Mouse (Mus musculus): ENCODE data around the gene Stk39. TPM values are rescaled to one million over a fixed set of nuclear protein-coding genes. Genes with fewer than 3 reads are reported as not detected.

Stk39 gene
- polyA plus RNA-seq, 1 experiment, result 5.5 TPM

GRCm38 (mm10) chr2:68464456-68464855, 7.6 kb downstream of the Stk39 start:
- H3K36me3 ChIP-seq (ENCODE audit: control insufficient read depth, insufficient read depth, low read length), result no peaks in the 10 kb centered on the region
- H3K4me3 ChIP-seq (ENCODE audit: control insufficient read depth, insufficient read depth, low read length), result no peak overlapping the region
- no peak for DNase-seq
- WGBS, result 95% methylated on average over 4 of the region's 4 CpGs
- no peak overlapping the region for H3K27ac ChIP-seq (ENCODE audit: control insufficient read depth, insufficient read depth, low read length)
- no peaks in the 10 kb centered on the region; the same call in 1 of the 2 replicates for H3K27me3 ChIP-seq (ENCODE audit: control insufficient read depth, insufficient read depth, low read length)
- no peak for TF ChIP-seq CTCF (IDR thresholded peaks at IDR 0.05; ENCODE audit: borderline replicate concordance, control insufficient read depth, extremely low read depth, insufficient read depth, low read length, poor library complexity)
- TF ChIP-seq POLR2A (IDR thresholded peaks at IDR 0.05; ENCODE audit: control insufficient read depth, extremely low read depth, insufficient read depth, low read length, poor library complexity), result no peak
- peaks cover 15% of the 10 kb centered on the region for H3K4me1 ChIP-seq (replicated peaks; ENCODE audit: control insufficient read depth, insufficient read depth, low read length)

GRCm38 (mm10) chr2:68463801-68464200, 8.3 kb downstream of the Stk39 start:
- Histone ChIP-seq H3K4me3 (ENCODE audit: control insufficient read depth, insufficient read depth, low read length) (no peak overlapping the region), H3K27me3 (ENCODE audit: control insufficient read depth, insufficient read depth, low read length) (no peaks in the 10 kb centered on the region; the same call in 1 of the 2 replicates), H3K36me3 (ENCODE audit: control insufficient read depth, insufficient read depth, low read length) (no peaks in the 10 kb centered on the region), H3K4me1 (replicated peaks; ENCODE audit: control insufficient read depth, insufficient read depth, low read length) (peaks cover 15% of the 10 kb centered on the region), H3K27ac (ENCODE audit: control insufficient read depth, insufficient read depth, low read length) (no peak overlapping the region)
- 85% methylated on average over 4 of the region's 4 CpGs for WGBS
- TF ChIP-seq POLR2A (IDR thresholded peaks at IDR 0.05; ENCODE audit: control insufficient read depth, extremely low read depth, insufficient read depth, low read length, poor library complexity) (no peak), CTCF (IDR thresholded peaks at IDR 0.05; ENCODE audit: borderline replicate concordance, control insufficient read depth, extremely low read depth, insufficient read depth, low read length, poor library complexity) (no peak)
- DNase-seq, result no peak

- DNase-seq, result no peak
- H3K36me3 ChIP-seq (ENCODE audit: control insufficient read depth, insufficient read depth, low read length), result no peaks in the 10 kb centered on the region
- H3K4me1 ChIP-seq (replicated peaks; ENCODE audit: control insufficient read depth, insufficient read depth, low read length), result no peaks in the 10 kb centered on the region
- no peak overlapping the region for H3K4me3 ChIP-seq (ENCODE audit: control insufficient read depth, insufficient read depth, low read length)
- no peaks in the 10 kb centered on the region for H3K27me3 ChIP-seq (ENCODE audit: control insufficient read depth, insufficient read depth, low read length)
- WGBS, result 93% methylated on average over 5 of the region's 5 CpGs
- TF ChIP-seq CTCF (IDR thresholded peaks at IDR 0.05; ENCODE audit: borderline replicate concordance, control insufficient read depth, extremely low read depth, insufficient read depth, low read length, poor library complexity) (no peak), POLR2A (IDR thresholded peaks at IDR 0.05; ENCODE audit: control insufficient read depth, extremely low read depth, insufficient read depth, low read length, poor library complexity) (no peak)
- H3K27ac ChIP-seq (ENCODE audit: control insufficient read depth, insufficient read depth, low read length), result no peak overlapping the region
Observed at GRCm38 (mm10) chr2:68458115-68458514, 14.0 kb downstream of the Stk39 start.

GRCm38 (mm10) chr2:68457455-68458032, 14.5 kb downstream of the Stk39 start:
- 90% methylated on average over 6 of the region's 6 CpGs for WGBS
- H3K36me3 ChIP-seq (ENCODE audit: control insufficient read depth, insufficient read depth, low read length), result no peaks in the 10 kb centered on the region
- H3K27me3 ChIP-seq (ENCODE audit: control insufficient read depth, insufficient read depth, low read length), result no peaks in the 10 kb centered on the region
- H3K27ac ChIP-seq (ENCODE audit: control insufficient read depth, insufficient read depth, low read length), result no peak overlapping the region
- TF ChIP-seq POLR2A (IDR thresholded peaks at IDR 0.05; ENCODE audit: control insufficient read depth, extremely low read depth, insufficient read depth, low read length, poor library complexity) (no peak), CTCF (IDR thresholded peaks at IDR 0.05; ENCODE audit: borderline replicate concordance, control insufficient read depth, extremely low read depth, insufficient read depth, low read length, poor library complexity) (no peak)
- H3K4me1 ChIP-seq (replicated peaks; ENCODE audit: control insufficient read depth, insufficient read depth, low read length), result no peaks in the 10 kb centered on the region
- H3K4me3 ChIP-seq (ENCODE audit: control insufficient read depth, insufficient read depth, low read length), result no peak overlapping the region
- DNase-seq, result no peak

DNA sequence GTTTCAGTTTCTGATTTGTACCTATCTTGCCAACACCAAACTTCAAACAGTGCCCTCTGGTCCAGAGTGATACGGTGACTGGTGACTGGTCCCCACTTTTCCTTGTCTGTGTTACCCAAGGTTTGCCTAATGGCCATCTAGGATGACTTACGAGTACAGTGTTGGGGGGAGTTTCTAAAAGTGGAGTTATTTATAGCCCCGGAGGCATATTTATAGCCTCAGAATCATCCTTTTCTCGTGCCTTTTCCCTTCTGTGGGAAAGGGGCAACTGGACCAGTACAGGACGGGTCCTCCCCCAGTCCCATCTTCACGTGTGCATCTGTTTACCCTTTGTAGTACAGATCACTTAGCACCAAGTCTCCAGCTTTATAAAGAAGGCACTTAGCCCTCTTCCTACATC, 15.2 kb downstream of the Stk39 start:
- no peaks in the 10 kb centered on the region for H3K36me3 ChIP-seq (ENCODE audit: control insufficient read depth, insufficient read depth, low read length)
- no peaks in the 10 kb centered on the region for H3K27me3 ChIP-seq (ENCODE audit: control insufficient read depth, insufficient read depth, low read length)
- H3K4me3 ChIP-seq (ENCODE audit: control insufficient read depth, insufficient read depth, low read length), result no peak overlapping the region
- H3K27ac ChIP-seq (ENCODE audit: control insufficient read depth, insufficient read depth, low read length), result no peak overlapping the region
- WGBS, result 82% methylated on average over 6 of the region's 6 CpGs
- no peak for TF ChIP-seq CTCF (IDR thresholded peaks at IDR 0.05; ENCODE audit: borderline replicate concordance, control insufficient read depth, extremely low read depth, insufficient read depth, low read length, poor library complexity)
- DNase-seq, result no peak
- no peaks in the 10 kb centered on the region for H3K4me1 ChIP-seq (replicated peaks; ENCODE audit: control insufficient read depth, insufficient read depth, low read length)

DNA sequence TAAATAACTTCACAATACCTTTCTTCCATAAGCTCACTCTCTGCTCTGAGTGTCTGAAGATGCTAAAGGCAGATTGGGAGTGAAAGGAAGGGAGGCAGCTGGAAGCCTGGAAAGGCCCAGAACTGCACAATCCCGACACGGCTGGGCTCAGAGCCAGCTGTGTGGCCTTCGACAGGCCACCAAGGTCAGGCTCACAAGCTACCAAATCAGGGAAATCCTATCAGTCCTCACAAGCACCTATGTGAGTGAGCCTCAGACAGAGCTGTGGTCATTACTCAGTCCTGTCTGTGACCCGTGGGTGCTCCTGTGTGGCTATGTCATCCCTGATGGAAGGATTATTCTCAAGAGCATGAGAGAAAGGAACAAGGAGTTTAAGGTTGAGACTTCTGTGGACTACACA, 19.7 kb downstream of the Stk39 start:
- H3K27ac ChIP-seq (ENCODE audit: control insufficient read depth, insufficient read depth, low read length), result no peak overlapping the region
- no peak for DNase-seq
- WGBS, result 92% methylated on average over 4 of the region's 4 CpGs
- H3K4me1 ChIP-seq (replicated peaks; ENCODE audit: control insufficient read depth, insufficient read depth, low read length), result no peaks in the 10 kb centered on the region
- H3K4me3 ChIP-seq (ENCODE audit: control insufficient read depth, insufficient read depth, low read length), result no peak overlapping the region
- H3K36me3 ChIP-seq (ENCODE audit: control insufficient read depth, insufficient read depth, low read length), result no peaks in the 10 kb centered on the region
- no peak for TF ChIP-seq POLR2A (IDR thresholded peaks at IDR 0.05; ENCODE audit: control insufficient read depth, extremely low read depth, insufficient read depth, low read length, poor library complexity)
- no peak for TF ChIP-seq CTCF (IDR thresholded peaks at IDR 0.05; ENCODE audit: borderline replicate concordance, control insufficient read depth, extremely low read depth, insufficient read depth, low read length, poor library complexity)
- H3K27me3 ChIP-seq (ENCODE audit: control insufficient read depth, insufficient read depth, low read length), result no peaks in the 10 kb centered on the region

DNA sequence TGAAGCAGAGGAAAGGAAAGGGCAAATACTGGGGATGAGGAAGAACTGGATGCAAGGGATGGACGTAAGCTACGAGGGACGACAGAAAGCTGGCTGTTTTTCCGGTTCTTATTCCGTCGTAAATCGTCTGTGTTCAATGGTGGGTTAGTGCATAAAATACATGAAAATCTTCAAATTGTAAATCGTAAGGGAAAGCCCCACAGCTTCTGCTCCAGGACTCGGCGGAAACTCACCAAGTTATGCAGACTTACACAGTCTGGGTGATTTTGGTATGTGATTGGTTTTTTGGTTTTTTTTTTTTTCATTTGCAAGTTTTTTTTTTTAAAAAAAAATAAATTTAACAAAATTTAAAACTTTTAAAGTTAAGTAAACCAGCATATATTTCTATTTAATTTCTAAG, 24.0 kb downstream of the Stk39 start:
- Histone ChIP-seq H3K36me3 (ENCODE audit: control insufficient read depth, insufficient read depth, low read length) (no peaks in the 10 kb centered on the region), H3K4me1 (replicated peaks; ENCODE audit: control insufficient read depth, insufficient read depth, low read length) (no peaks in the 10 kb centered on the region), H3K27ac (ENCODE audit: control insufficient read depth, insufficient read depth, low read length) (no peak overlapping the region), H3K27me3 (ENCODE audit: control insufficient read depth, insufficient read depth, low read length) (no peaks in the 10 kb centered on the region), H3K4me3 (ENCODE audit: control insufficient read depth, insufficient read depth, low read length) (no peak overlapping the region)
- DNase-seq, result no peak
- TF ChIP-seq POLR2A (IDR thresholded peaks at IDR 0.05; ENCODE audit: control insufficient read depth, extremely low read depth, insufficient read depth, low read length, poor library complexity), result no peak
- TF ChIP-seq CTCF (IDR thresholded peaks at IDR 0.05; ENCODE audit: borderline replicate concordance, control insufficient read depth, extremely low read depth, insufficient read depth, low read length, poor library complexity), result no peak
- 96% methylated on average over 10 of the region's 10 CpGs for WGBS

Data from thymus, adult 2 months (tissue).